Mouse (Mus musculus) spleen, adult 2 months (tissue): ENCODE data around the gene Glyr1.

Source experiments
- CTCF ChIP-seq: fragments of 200-500 bp; IDR thresholded peaks from 2 replicates; pipeline ENCODE4 v1.5.1; 2011; ENCODE audit warnings: mild to moderate bottlenecking, inconsistent platforms; ENCODE audit not compliant: insufficient read depth, insufficient read length, insufficient replicate concordance; ENCODE audit errors: extremely low read depth
- POLR2A ChIP-seq: fragments of 200-500 bp; IDR thresholded peaks from 2 replicates; pipeline ENCODE4 v1.6.1; 2011; ENCODE audit warnings: low read depth, low read length, inconsistent platforms

DNA sequence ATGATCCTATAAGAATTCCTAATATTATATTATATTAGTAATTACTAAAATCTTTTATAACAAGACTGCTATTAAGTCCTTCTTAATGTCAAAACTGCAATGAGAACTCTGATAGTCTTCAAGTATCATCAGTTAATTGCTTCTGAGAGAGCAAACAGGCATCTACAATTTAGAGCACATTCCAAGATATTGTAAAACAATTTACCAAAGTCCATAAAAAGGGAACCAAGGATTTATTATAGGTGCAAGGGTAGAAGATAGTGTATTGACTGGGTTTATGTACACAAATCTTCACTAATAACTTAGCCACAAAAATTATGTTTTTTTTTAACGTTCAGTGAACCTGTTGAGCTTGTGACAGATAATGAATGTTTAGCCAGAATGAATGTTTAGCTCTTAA is 50.7 kb downstream of the Glyr1 start:
- TF ChIP-seq CTCF (no peak), POLR2A (no peak)
